Mouse (Mus musculus) kidney, adult 8-10 months (tissue): Measurements from ENCODE around the gene Zfp704.

Experiments used
- DNase-seq, 2 experiments: peaks; one replicate each; pipeline ENCODE4 v3.0.0; 2022

Gene Zfp704

DNA sequence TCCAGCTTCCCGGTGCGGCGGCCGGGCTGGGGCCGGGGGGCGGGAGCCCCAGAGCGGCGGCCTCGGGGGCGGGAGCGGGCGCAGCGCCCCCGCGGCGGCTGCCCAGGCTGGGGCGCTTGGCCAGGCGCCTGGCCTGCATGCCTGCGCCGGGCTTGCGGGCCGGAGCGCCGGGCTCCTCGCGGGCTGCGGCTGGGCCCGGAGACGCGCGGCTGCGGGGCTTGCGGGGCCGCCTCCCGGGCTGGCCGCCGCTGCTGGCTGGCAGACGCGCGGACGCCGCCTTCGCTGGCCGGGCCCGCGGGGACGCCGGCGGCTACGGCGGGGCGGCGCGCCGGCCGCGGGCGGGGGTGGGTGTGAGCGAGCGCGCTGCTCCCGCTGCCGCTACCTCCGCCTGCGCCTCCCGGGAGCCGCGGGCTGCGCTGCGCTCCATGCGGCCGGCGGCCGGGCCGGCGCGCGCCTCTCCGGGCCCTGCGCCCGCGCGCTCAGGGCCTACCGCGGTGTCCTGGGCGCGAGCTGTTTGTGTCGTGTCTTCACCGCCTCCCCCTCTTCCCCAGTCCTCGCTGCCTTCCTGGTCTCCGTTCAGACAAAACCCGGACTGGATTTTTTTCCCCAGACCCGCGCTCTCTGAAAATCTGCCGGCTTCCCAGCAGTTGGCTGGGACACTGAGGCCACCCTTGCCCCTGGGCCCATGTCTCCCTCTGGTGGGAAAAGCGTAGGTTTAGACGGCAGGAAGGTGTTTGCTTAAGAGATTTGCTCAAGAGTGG lies at the start of gene Zfp704:
Zfp704 (minus strand) TSS at position 505 of the 761 bp plus-strand sequence.
- peak; percentile 86 to 90 for DNase-seq

DNA sequence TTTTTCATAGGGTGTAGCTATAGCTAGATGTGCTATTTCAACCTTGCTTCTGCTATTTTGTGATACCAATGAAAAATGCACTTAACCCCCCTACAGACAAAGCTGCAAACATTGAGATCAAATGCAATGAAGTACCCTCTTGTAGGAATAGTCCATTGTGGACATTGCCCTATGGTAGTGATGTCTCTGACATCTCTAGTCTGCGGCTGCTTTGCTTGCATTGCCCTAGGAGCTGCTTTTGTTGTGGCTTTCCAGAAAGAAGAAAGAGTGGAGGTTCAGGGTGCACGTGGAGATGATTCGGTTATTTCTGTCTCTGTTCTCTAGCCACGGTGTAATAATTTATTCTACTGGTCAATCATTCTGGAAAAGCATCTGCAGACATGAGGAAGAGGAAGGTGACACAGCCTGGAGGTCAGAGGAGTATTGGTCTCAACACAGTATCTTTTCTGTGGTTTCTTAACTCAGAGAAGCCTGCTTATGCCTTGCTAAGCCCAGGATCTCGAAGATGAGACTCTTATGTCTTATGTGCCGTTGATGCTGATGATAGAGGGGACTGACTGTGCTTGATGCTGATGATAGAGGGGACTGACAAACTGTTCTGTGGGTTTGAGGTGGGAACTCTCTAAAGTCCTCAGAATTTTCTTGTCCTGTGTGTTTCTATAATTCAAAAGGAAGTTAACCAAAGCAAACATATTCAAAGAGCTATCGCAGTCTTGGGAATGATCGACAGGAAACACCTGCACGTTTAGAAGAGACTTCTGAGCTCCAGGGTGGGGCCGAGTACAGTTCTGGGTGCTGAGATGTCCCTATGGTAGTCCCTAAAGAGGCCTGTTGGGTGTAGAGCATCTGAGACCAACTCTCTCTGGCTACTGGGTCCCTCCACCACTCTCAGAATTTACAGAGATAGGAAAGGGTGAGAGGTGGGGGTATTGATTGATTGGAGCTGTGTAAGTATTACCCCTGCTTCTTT lies 23.4 kb upstream of the Zfp704 start:
- no peak for DNase-seq

DNA sequence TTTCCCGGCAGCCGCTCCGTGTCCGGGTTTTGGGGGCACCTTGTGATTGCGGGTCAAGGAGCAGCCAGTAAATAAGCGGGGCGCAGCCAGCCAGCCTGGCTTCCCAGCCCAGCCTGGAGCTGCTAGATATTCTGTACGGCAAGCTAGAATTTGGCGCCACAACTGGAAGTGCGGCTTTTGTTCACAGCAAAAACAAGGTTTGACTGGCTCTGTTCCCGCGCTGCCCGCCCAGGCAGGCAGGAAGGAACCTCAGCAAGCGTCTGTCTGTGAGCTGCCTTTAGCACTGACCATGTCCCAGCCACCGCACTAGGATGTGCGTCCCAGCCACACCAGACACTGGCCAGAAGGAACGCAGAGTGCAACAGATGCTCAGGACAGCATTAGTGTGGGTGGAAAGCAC lies 20.1 kb upstream of the Zfp704 start:
- peak; percentile 27 to 33 for DNase-seq

DNA sequence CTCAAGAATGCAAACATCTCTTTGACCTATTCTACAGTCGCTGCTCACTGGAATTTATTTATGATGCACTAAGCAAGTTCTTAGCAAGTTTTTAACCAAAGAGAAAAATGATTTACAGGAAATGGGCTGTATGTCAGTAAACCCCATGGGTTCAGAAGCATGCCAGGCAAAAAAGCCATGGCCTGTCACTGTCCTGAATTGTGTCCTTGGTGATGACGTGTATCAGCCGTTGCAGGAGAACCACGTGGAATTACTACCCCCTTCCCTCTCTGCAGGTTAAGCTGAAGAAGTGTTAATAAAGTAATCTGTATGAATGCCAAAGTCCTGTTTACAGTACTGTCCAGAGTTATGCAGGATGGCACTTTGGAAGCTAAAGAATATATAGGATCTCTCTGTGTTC lies 18.2 kb upstream of the Zfp704 start:
- peak in 1 of 2 experiments; percentile 43 for DNase-seq

DNA sequence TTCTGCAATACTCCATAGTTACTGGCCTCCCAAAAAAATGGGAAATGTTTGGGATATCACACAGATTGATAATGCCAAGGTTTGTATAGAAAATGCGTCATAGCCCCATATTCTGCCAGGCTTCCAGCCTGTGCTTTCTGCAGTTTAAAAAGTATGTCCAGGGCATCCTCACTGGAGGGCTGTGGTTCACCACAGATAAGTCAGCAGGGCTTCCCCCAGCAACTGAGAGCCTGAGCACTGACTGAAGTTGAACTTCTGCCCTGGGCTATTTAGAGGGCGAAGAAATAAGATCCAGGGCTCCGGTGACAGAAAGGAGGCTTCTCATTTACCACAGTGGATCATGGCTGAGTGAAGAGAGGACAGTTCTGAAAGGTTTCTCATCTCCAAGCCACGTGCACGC lies 16.3 kb upstream of the Zfp704 start:
- DNase-seq: no peak

DNA sequence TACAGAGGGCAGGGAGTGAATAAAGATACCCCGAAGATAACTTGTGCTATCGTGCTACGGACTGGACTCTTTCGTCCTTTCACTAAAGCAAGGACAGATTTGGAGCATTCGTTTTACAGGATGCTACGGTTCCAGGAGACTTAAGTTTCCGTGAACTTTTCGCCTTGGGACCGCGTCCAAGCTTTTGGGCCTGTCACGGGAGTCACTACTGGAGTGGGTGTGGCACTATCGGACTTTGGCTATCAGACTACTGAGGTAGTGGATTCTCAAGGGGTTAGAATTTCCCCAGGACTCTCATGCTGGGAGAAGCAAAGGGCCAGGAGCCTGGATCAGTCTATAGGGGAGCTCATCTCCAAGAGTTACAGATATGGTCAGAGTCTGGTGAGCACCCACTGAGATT lies 10.7 kb upstream of the Zfp704 start:
- DNase-seq: no peak

DNA sequence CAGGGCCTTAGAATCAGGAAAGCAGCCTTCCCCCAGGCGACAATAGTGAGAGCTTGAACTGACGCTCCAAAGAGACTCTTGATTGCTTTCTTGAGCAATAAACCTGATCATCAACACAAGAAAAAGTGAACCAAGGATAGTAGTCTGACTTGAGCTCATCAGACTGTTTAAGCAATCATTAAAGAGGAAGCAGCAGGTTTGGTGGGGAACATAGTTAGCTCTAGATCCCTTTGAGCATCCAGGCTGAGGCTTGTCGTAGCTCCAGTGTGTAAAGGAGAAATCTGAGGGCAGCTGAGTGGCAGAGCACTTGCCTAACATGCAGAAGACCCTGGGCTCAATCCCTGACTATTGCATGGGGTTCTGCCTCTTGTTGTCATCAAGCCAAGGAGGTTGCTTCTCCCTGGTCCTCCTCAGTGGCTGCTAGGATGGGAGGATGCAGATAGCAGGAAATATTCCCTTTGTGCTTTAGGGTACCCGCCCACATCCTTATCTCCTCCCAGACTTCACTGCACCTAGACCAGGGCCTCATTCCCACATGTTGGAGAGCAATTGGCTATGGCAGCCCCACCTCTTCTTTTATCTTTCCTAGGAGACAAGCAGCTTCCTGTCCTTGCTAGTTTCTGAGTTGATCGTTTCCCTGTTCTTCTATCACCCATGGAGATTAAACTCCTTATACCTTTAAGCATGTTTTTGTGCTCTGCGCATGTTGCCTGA lies 9.8 kb upstream of the Zfp704 start:
- no peak for DNase-seq

DNA sequence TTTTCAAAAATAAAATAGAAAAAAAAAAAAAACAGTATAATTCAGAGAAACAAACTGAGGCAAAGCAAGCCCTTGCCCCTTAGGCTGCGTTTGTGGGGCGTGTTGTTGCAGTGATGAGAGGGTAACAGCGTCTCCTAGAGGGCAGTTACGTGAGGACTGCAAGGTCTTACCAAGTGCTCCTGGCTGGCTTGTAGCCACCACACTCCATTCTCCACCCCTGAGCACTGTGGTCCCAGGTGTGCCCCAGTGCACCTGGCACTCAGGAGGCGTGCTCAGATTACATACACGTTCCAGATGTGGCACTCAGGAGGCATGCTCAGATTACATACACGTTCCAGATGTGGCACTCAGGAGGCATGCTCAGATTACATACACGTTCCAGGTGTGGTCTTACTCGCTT lies 7.2 kb upstream of the Zfp704 start:
- no peak for DNase-seq

DNA sequence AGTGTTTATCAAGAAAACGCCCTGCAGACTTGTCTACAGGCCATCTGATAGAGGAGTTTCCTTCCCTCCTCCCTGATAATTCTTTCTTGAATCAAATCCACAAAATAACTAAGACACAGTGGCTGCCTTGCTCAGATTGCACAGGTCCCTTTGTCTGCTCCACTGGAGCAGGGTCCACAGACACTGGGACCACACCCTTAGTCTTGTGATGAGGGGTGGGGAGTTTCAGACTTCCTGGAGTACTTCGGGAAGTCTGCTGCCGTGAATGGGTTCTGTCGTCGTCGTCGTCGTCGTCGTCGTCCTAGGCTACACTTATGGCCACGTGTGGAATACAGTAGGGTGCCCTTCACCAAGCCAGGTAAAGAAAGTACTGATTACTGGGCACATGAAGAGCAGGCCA lies 4.8 kb upstream of the Zfp704 start:
- no peak for DNase-seq

DNA sequence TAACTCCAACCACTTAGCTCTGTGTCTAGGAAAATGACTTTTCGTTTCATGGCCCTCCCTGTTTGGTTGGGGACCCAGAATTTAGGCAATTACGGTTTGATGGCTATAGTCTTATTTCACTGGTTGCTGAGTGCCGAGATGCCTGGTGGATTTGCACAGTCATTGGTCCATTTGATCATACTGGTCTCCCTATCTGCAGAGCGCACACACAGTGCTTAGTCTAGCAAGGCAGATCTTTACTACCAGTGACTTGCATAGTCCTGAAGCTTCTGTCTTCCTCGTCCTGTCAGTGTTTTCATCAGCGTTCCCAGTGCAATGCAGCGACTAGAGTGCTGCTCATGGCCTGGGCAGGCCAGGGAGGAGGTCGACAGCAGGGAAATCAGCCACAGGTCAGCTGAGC lies 4.1 kb upstream of the Zfp704 start:
- DNase-seq: no peak

DNA sequence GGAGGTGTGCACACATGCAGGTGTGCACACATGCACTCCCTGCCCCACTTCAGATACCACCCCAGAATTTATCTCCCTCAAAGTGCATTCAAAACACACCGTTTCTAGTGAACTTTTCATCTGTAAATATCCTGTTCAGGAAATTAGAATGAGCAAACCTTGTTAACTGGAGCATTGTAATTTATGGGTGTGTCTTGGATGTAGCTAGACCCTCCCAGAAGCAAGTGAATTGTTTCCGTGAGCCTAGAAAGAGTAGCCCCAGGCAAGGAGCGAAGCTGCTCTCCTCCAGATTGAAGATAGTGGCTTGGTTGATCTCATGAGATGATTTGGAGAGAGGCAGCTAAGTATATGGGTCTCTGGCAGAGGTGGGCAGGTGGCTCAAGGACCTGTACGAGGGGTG lies 1.3 kb upstream of the Zfp704 start:
- DNase-seq: no peak

DNA sequence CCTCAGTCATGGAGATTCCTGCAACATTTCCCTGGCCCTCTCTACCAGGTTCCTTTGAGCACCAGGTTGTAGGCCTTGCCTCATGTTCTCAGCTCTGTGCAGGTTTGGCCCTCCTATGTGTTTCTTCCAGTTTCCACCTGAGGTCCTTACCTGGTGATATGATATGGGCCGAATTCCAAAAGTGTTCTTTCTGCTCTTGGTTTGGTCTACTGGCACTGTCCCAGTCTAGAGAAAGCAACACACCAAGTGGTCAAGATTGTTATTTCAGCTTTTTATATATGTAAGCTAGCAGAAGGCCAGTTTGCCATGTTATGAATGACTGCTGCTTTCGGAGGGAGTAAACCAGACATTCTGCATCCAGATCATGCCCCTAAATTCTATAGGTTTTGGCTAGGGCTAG lies 541 bp upstream of the Zfp704 start:
- DNase-seq: no peak

DNA sequence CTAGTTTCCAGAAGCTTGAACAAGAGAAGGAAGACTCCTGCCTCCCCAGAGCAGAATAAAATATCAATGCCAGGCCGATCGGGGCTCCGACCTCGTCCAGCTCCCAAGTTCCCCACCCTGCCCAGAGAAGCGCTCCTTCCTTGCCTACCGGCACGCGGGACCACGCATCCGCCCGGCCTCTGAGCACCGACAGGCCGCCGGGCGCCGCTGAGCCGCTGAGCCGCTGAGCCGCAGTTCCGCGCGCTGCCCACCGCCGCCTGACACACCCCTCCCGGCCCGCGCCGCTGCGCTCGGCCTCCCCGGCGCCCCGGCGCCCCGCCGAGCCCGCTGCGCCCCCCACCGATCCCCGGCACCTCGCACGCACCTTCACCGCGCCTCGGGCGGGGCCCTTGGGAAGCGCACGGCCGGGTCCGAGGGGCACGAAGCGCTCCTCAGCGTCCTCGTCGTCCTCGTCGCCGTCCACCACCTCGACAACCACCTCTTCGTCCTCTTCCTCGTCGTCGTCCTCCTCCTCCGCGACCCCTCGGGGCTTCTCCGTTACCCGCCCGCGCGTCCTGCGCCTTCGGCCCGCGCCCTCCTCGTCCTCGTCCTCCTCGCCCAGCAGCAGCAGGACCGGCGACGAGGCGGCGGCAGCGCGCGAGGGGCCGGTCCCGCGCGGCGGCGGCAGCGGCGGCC lies 842 bp downstream of the Zfp704 start:
- DNase-seq: no peak

DNA sequence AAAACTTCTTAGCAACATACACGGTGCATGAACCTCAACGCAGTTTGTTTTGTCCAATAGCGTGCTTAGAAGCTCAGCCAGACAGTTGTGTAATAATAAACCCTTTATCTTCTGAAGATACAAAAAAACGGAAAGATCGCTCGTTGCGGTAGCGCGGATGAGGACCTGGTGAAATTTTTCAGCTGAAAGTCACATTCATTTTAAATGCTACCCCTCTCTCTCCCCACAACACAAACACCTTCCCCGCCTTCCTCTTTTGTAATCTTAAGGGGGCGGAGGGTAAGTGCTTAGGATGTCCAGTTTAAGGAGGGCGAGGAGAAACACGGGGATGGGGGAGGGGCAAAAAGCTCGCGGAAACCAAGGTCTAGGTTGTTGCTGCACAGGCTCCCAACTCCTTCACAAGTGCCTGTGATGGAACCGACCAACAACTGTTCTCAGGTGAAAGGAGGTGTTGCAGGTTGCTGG lies 1.4 kb downstream of the Zfp704 start:
- DNase-seq: peak; percentile 58 to 67

DNA sequence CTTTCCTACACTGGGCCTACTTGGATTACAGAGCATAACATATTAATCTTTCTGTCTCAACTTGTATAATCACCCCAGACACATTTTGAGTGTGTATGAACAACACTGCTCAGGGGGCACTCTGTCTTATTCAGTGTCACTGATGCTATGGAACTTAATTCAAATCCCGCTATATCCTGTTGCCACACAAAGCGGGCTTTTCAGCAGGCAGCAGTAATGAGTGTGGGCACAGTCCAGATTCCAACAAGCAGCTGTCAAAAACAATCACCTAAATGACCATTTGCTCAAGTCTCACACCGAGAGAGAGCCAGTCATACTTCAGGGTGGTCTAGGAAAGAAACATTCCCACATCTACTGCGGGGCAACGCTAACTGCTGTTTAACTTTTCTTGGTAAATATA lies 2.2 kb downstream of the Zfp704 start:
- DNase-seq: no peak

DNA sequence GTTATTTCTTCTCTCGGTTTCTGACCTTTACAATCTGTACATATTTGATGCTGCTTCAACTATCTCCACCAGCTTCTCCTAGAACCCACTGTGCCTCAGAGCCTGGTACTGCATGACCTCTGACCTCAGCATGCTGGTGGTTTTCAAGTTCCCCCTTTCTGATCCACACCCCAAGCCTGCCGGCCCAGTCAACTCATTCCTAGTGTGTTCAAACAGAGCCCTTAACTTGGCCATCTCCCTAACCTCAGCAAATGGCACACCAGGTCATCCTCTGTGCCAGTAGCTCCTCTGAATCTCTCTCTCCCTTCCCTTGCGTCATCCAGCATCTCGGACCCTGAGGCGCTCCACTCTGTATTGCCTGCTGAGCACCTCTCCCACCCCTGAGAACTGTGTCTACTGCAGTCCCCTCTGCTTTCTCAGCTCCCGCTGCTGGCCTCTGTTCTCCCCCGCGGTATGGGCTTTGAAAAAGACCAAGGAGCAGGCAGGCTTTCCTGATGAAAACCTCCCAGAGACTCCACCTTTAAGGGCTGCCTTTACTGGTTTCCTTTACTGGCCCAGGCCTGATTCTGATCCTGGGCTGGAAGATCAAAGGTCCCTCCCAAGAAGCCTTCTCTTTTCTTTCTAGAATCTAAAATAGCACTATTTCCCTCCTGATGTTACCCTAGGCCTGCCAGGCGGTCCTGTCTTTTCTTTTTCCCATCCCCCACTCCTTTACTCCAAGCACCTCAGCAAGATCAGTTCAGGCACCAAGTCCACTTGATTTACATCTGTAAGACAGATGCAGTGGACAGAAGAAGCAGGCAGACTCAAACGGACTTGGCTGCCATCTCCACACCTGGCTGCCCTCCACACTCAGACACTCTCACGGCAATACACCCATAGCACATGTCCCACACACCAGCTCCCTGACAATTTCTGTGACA lies 3.8 kb downstream of the Zfp704 start:
- DNase-seq: peak in 1 of 2 experiments; percentile 51

DNA sequence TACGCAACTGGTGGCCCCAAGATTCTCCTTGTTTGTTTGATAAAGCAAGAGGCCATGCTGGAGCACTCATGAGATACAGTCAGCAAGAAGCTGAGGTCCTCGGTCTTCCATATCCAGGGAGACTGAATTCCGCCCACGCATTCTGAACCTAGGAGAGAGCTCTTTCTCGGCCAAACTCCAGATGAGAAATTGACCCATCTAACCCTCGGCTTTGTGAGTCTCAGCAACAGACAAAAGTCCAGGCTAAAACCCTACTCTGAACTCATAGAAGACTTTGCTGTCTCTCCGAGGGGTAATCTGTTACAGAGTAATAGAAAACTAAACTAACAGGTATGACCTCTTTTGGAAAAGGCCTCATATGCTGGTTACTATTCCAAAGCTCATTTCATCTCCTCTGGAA lies 4.9 kb downstream of the Zfp704 start:
- peak in 1 of 2 experiments; percentile 70 for DNase-seq

DNA sequence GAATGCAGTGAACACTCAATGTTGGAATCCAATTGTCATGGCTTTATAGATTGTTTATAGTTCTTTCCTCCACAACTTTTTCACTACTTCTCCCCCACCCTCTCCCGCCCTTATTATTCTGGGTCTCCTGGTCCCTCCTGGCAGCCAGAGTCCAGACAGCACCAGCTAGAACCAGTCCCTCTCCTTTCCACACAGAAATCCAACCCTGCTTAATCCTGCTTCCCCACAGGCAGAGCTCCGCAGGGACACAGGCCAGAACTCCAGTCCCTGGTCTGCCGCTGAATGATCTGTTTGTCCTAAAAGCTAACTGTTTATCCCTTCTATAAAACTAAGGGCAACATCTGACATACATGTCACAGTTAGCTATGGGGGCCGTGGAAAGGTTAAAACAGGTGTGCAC lies 6.0 kb downstream of the Zfp704 start:
- DNase-seq: peak in 1 of 2 experiments; percentile 50

DNA sequence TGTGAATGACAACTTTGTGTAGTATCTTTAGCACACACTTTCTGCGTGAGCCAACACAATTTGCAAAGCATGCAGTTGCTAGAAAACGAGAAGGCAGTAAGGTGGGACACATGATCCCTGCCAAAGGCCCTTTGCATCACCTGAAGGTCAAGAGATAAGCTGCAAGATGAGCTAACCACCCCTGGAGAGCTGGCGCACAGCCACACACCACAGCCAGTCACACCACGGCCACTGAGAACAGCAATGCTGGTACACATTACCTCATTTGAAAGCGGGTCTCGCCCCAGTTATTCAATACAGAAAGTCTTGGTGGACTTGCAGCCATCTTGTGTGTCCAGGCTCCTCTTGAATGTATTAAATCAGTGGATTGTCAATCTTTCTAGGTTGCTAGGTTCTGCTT lies 9.3 kb downstream of the Zfp704 start:
- DNase-seq: no peak

DNA sequence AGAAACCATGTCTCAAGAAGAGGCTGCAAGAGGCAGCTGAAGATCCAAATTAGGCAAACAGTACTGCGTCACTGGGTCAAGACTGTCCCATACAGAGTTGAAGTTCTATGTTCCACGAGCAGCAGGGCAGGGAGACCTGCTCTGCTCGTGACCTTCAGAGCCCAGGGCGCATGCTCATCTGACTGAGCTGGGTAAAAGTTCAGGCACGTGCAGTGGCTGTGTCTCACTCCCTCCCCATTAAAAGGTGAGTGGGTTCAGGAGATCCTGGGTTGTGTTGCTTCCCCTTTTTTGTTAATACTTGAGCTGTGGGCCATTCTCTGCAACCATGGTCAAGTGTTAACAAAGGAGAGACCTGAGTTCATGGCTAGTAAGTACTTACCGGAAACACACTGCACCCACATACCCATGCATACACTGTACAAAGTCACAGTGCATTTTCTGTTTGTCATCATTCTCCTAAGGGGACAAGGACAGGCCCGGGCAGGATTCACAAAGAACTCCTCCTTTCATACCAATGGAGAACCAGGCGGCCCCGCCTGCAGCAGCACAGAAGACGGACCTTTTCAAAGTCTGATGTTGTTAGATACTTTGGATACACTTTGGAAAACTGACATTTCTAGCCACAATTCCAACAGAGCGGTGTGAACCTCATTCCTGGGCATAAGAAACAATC lies 10.0 kb downstream of the Zfp704 start:
- DNase-seq: peak; percentile 70 to 78

DNA sequence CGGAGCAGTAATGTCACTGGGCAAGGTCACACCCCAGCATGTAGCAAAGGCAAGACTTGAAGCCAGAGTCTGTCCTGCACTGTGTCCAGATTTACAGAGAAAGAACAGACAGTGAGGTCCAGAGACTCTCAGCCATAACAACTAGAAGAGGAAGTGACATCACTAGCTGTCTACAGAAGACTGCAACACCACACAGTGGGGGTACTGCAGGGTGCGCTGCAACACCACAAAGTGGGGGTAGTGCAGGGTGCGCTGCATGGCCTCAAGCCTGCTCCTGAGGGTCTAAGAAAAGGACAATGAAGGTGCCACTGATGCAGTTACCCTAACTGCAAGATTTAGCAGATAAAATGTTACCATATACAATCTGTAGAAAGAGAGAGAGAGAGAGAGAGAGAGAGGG lies 11.8 kb downstream of the Zfp704 start:
- no peak for DNase-seq
